Mouse (Mus musculus): ENCODE data around the gene Gpd1. TPM values are rescaled to one million over a fixed set of nuclear protein-coding genes. Genes with fewer than 3 reads are reported as not detected.
"Not testable (repeated sequence)": the region's sequence is repeated elsewhere in the genome, so short reads cannot be mapped to it uniquely, and the experiment has no call there.

The Gpd1 gene
- total and polyA plus RNA-seq, 2 experiments from 2014 or later, result 3.9 to 6.0 TPM

- 2% methylated on average over 40 of the region's 41 CpGs for WGBS
These were observed 55.1 kb downstream of the Gpd1 start for GRCm38 (mm10) chr15:99772277-99772880.

GRCm38 (mm10) chr15:99772881-99772924 is 55.4 kb downstream of the Gpd1 start, which contains the start of gene Cers5:
Gene Cers5, minus strand, starts transcription at chr15:99772885.
- H3K27me3 ChIP-seq (ENCODE audit: insufficient read depth, low read length); ATAC-seq; H3K9me3 ChIP-seq (ENCODE audit: low read length); DNase-seq; H3K4me1 ChIP-seq (ENCODE audit: insufficient read depth); H3K36me3 ChIP-seq (ENCODE audit: insufficient read depth): not testable (repeated sequence)
- Histone ChIP-seq H3K4me3 (ENCODE audit: low read depth, low read length) (peak within 1 kb of the TSS; percentile 79), H3K27ac (ENCODE audit: low read depth, low read length) (peak within 1 kb of the TSS; percentile 94), H3K9ac (peak within 1 kb of the TSS; percentile 94), H3K4me2 (ENCODE audit: low read depth) (peak within 1 kb of the TSS; percentile 79)

More at GRCm38 (mm10) chr15:99772277-99772880, 55.1 kb downstream of the Gpd1 start:
- Histone ChIP-seq H3K9ac (peak overlapping the region; percentile 94), H3K27me3 (ENCODE audit: insufficient read depth, low read length) (no peaks in the 10 kb centered on the region), H3K27ac (ENCODE audit: low read depth, low read length) (peak overlapping the region; percentile 94), H3K4me3 (ENCODE audit: low read depth, low read length) (peak overlapping the region; percentile 79), H3K4me2 (ENCODE audit: low read depth) (peak overlapping the region; percentile 79), H3K9me3 (ENCODE audit: low read length) (no peaks in the 10 kb centered on the region), H3K36me3 (ENCODE audit: insufficient read depth) (no peaks in the 10 kb centered on the region), H3K4me1 (ENCODE audit: insufficient read depth) (peaks cover 7% of the 10 kb centered on the region; the same call in 1 of the 2 replicates)
- TF ChIP-seq CTCF (IDR thresholded peaks at IDR 0.05; ENCODE audit: low read depth), result peak; percentile 46
- DNase-seq (peak; percentile 83), ATAC-seq (peak; percentile 93)

- TF ChIP-seq CTCF (IDR thresholded peaks at IDR 0.05; ENCODE audit: low read depth), result no peak
- DNase-seq (no peak), ATAC-seq (no peak)
- H3K27me3 ChIP-seq (ENCODE audit: insufficient read depth, low read length), result no peaks in the 10 kb centered on the region
- H3K4me1 ChIP-seq (ENCODE audit: insufficient read depth), result peaks cover 7% of the 10 kb centered on the region; the same call in 1 of the 2 replicates
- H3K4me3 ChIP-seq (ENCODE audit: low read depth, low read length), result peak overlapping the region; percentile 79
- H3K36me3 ChIP-seq (ENCODE audit: insufficient read depth), result no peaks in the 10 kb centered on the region; the same call in 1 of the 2 replicates
- H3K9ac ChIP-seq, result no peak overlapping the region
- 31% methylated on average over 3 of the region's 3 CpGs for WGBS
- peak overlapping the region; percentile 79; the same call in 1 of the 2 replicates for H3K4me2 ChIP-seq (ENCODE audit: low read depth)
- H3K9me3 ChIP-seq (ENCODE audit: low read length), result no peaks in the 10 kb centered on the region
- H3K27ac ChIP-seq (ENCODE audit: low read depth, low read length), result no peak overlapping the region
These were observed 55.6 kb downstream of the Gpd1 start for GRCm38 (mm10) chr15:99772925-99773324.

Other genes starting within 250 kb of the Gpd1 start
- 12.1 and 17.5 TPM in 2 replicates for gene Bcdin3d, start 242.8 kb upstream of the Gpd1 start, total RNA-seq (2014; rRNA removed)
- gene Bcdin3d, start 242.8 kb upstream of the Gpd1 start, polyA plus RNA-seq (2015; fragmentation: Nextera tagmentation; extraction: Ambion mirVana), result 12.8 and 15.7 TPM in 2 replicates
- gene Faim2, start 189.3 kb upstream of the Gpd1 start, total RNA-seq (2014; rRNA removed), result 19.2 and 25.6 TPM in 2 replicates
- 44.6 and 57.4 TPM in 2 replicates for gene Faim2, start 189.3 kb upstream of the Gpd1 start, polyA plus RNA-seq (2015; fragmentation: Nextera tagmentation; extraction: Ambion mirVana)
- gene Aqp2, start 138.5 kb upstream of the Gpd1 start, total RNA-seq (2014; rRNA removed), result not detected in 2 replicates
- not detected in 2 replicates for gene Aqp2, start 138.5 kb upstream of the Gpd1 start, polyA plus RNA-seq (2015; fragmentation: Nextera tagmentation; extraction: Ambion mirVana)
- 0.46 and 0.76 TPM in 2 replicates for gene Aqp5, start 126.7 kb upstream of the Gpd1 start, total RNA-seq (2014; rRNA removed)
- gene Aqp5, start 126.7 kb upstream of the Gpd1 start, polyA plus RNA-seq (2015; fragmentation: Nextera tagmentation; extraction: Ambion mirVana), result 0.59 and 0.64 TPM in 2 replicates
- gene Aqp6, start 116.1 kb upstream of the Gpd1 start, total RNA-seq (2014; rRNA removed), result not detected in 2 replicates
- gene Aqp6, start 116.1 kb upstream of the Gpd1 start, polyA plus RNA-seq (2015; fragmentation: Nextera tagmentation; extraction: Ambion mirVana), result 0.06 TPM in 1 of 2 replicates, not detected in the other
- gene Racgap1, start 65.9 kb upstream of the Gpd1 start, total RNA-seq (2014; rRNA removed), result 27.5 and 39.7 TPM in 2 replicates
- gene Racgap1, start 65.9 kb upstream of the Gpd1 start, polyA plus RNA-seq (2015; fragmentation: Nextera tagmentation; extraction: Ambion mirVana), result 31.7 and 34.2 TPM in 2 replicates
- 81.9 and 99.1 TPM in 2 replicates for gene Asic1, start 47.1 kb upstream of the Gpd1 start, total RNA-seq (2014; rRNA removed)
- gene Asic1, start 47.1 kb upstream of the Gpd1 start, polyA plus RNA-seq (2015; fragmentation: Nextera tagmentation; extraction: Ambion mirVana), result 24.7 and 28.1 TPM in 2 replicates
- gene Smarcd1, start 15.4 kb upstream of the Gpd1 start, total RNA-seq (2014; rRNA removed), result 89.7 and 90.1 TPM in 2 replicates
- 93.6 and 107 TPM in 2 replicates for gene Smarcd1, start 15.4 kb upstream of the Gpd1 start, polyA plus RNA-seq (2015; fragmentation: Nextera tagmentation; extraction: Ambion mirVana)
- not detected in 2 replicates for gene Gm17349, start 12.0 kb upstream of the Gpd1 start, total RNA-seq (2014; rRNA removed)
- not detected in 2 replicates for gene Gm17349, start 12.0 kb upstream of the Gpd1 start, polyA plus RNA-seq (2015; fragmentation: Nextera tagmentation; extraction: Ambion mirVana)
- gene Cox14, start 8.1 kb downstream of the Gpd1 start, total RNA-seq (2014; rRNA removed), result 69.0 and 86.2 TPM in 2 replicates
- 177 and 209 TPM in 2 replicates for gene Cox14, start 8.1 kb downstream of the Gpd1 start, polyA plus RNA-seq (2015; fragmentation: Nextera tagmentation; extraction: Ambion mirVana)
- 95.7 and 99.2 TPM in 2 replicates for gene Cers5, start 55.4 kb downstream of the Gpd1 start, total RNA-seq (2014; rRNA removed)
- 69.5 and 76.8 TPM in 2 replicates for gene Cers5, start 55.4 kb downstream of the Gpd1 start, polyA plus RNA-seq (2015; fragmentation: Nextera tagmentation; extraction: Ambion mirVana)
- 9.7 and 12.5 TPM in 2 replicates for gene Lima1, start 157.9 kb downstream of the Gpd1 start, total RNA-seq (2014; rRNA removed)
- gene Lima1, start 157.9 kb downstream of the Gpd1 start, polyA plus RNA-seq (2015; fragmentation: Nextera tagmentation; extraction: Ambion mirVana), result 8.5 and 11.8 TPM in 2 replicates
- gene Fam186a, start 249.5 kb downstream of the Gpd1 start, total RNA-seq (2014; rRNA removed), result under 0.01 TPM in 1 of 2 replicates, not detected in the other
- gene Fam186a, start 249.5 kb downstream of the Gpd1 start, polyA plus RNA-seq (2015; fragmentation: Nextera tagmentation; extraction: Ambion mirVana), result not detected in 2 replicates